Mouse (Mus musculus) natural killer cell, adult 2 months (primary cell): ENCODE results near the gene D630045J12Rik.

Experiments used
- DNase-seq, 2 experiments: peaks; one replicate each; pipeline ENCODE4 v3.0.0; 2022; ENCODE audit warnings: low spot score in 2 of 2

D630045J12Rik gene

GRCm38 (mm10) chr6:38242833-38243232 is 11.0 kb downstream of the D630045J12Rik start:
- no peak for DNase-seq

- DNase-seq = no peak
Measured at GRCm38 (mm10) chr6:38242295-38242830, 11.4 kb downstream of the D630045J12Rik start.

GRCm38 (mm10) chr6:38241508-38241907 is 12.3 kb downstream of the D630045J12Rik start:
- no peak for DNase-seq

GRCm38 (mm10) chr6:38240618-38241017 is 13.2 kb downstream of the D630045J12Rik start:
- no peak for DNase-seq

- DNase-seq = no peak
Measured at GRCm38 (mm10) chr6:38238382-38238781, 15.4 kb downstream of the D630045J12Rik start.

- no peak for DNase-seq
Measured at GRCm38 (mm10) chr6:38235991-38236658, 17.7 kb downstream of the D630045J12Rik start.

GRCm38 (mm10) chr6:38233803-38234202 is 20.0 kb downstream of the D630045J12Rik start:
- DNase-seq = no peak

- DNase-seq = no peak
Measured at GRCm38 (mm10) chr6:38232917-38233316, 20.9 kb downstream of the D630045J12Rik start.

GRCm38 (mm10) chr6:38231994-38232393 is 21.8 kb downstream of the D630045J12Rik start:
- no peak for DNase-seq

- no peak for DNase-seq
Measured at GRCm38 (mm10) chr6:38224079-38224478, 29.7 kb downstream of the D630045J12Rik start.

GRCm38 (mm10) chr6:38219261-38219660 is 34.5 kb downstream of the D630045J12Rik start:
- DNase-seq = no peak

GRCm38 (mm10) chr6:38215448-38216110 is 38.2 kb downstream of the D630045J12Rik start:
- no peak for DNase-seq

GRCm38 (mm10) chr6:38207621-38208020 is 46.2 kb downstream of the D630045J12Rik start:
- no peak for DNase-seq

- no peak for DNase-seq
Measured at GRCm38 (mm10) chr6:38206941-38207531, 46.8 kb downstream of the D630045J12Rik start.

GRCm38 (mm10) chr6:38205375-38205774 is 48.4 kb downstream of the D630045J12Rik start:
- no peak for DNase-seq

GRCm38 (mm10) chr6:38203820-38204219 is 50.0 kb downstream of the D630045J12Rik start:
- DNase-seq = no peak

GRCm38 (mm10) chr6:38202816-38203215 is 51.0 kb downstream of the D630045J12Rik start:
- DNase-seq = no peak

GRCm38 (mm10) chr6:38201495-38201894 is 52.3 kb downstream of the D630045J12Rik start:
- DNase-seq = no peak

- DNase-seq = no peak
Measured at GRCm38 (mm10) chr6:38199599-38199998, 54.2 kb downstream of the D630045J12Rik start.

- no peak for DNase-seq
Measured at GRCm38 (mm10) chr6:38198727-38199126, 55.1 kb downstream of the D630045J12Rik start.

- no peak for DNase-seq
Measured at GRCm38 (mm10) chr6:38196266-38197189, 57.3 kb downstream of the D630045J12Rik start.

GRCm38 (mm10) chr6:38195306-38195705 is 58.5 kb downstream of the D630045J12Rik start:
- no peak for DNase-seq
